Mouse (Mus musculus) heart, postnatal 36 days (tissue): ENCODE measurements at regions not wholly inside any gene's neighbourhood (a gene's known extent, or its start where the extent isn't known, plus 50 kb on each side); places are given as distances from the start of the nearest gene placed in this dataset.

Experiments
- DNase-seq, 2 experiments: peaks; one replicate each; pipeline ENCODE4 v3.0.0; 2021 to 2022
- intact Hi-C: fragments of 180-260 bp; cut with DNase I; formaldehyde crosslinking; loops from one replicate; pipeline ENCODE4 v1.15.1; 2025

DNA sequence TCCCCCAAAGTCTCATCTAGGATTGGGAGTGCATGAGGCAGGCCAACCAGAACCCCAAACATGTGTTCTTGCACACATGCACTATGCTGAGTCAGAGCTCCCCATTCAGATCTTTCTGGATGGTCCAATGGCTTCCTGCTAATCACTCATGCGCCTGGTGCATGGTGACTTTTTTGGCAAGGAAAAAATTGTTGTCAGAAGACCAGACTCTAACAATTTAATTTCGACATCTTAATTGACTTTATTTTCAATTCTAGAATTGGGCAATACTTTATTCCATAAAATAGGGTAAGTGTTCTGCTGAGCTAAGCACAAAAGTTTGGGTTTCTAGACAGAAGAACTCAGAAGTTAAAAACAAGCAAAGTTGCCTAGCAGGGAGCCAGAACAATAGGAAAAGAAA, 165.7 kb downstream of the Snx19 start:
- intact Hi-C loops = no loop called here
- no peak for DNase-seq

- no peak for DNase-seq
- intact Hi-C loops = no loop called here
Observed at GRCm38 (mm10) chr9:30591246-30591645, 164.3 kb downstream of the Snx19 start.

GRCm38 (mm10) chr9:30590661-30591179, 163.8 kb downstream of the Snx19 start:
- DNase-seq = peak in 1 of 2 experiments; percentile 24
- intact Hi-C loops = no loop called here

- intact Hi-C loops = no loop called here
- no peak for DNase-seq
Observed at GRCm38 (mm10) chr9:30581271-30581821, 154.4 kb downstream of the Snx19 start.

GRCm38 (mm10) chr9:30580500-30580899, 153.6 kb downstream of the Snx19 start:
- intact Hi-C loops = no loop called here
- no peak for DNase-seq

DNA sequence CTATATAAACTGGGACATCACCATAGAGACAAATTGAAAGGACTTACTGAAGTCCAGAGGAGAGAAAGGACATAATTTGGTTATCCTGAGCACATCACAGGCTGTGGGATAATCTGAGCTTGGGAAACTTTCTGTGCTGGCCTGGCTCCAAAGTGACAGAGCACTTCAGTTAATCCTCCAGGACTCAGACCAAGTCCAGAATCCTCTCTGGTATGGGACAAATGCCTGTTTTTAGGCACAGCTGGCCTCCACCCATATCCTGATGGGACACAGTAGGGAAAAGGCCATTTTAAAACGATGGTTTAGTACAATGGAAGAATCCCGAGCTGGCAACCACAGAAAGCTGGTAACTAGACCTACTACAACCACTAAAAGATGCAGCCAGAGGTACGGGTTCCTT, 151.3 kb downstream of the Snx19 start:
- intact Hi-C loops = no loop called here
- DNase-seq = peak; percentile 58 to 61

DNA sequence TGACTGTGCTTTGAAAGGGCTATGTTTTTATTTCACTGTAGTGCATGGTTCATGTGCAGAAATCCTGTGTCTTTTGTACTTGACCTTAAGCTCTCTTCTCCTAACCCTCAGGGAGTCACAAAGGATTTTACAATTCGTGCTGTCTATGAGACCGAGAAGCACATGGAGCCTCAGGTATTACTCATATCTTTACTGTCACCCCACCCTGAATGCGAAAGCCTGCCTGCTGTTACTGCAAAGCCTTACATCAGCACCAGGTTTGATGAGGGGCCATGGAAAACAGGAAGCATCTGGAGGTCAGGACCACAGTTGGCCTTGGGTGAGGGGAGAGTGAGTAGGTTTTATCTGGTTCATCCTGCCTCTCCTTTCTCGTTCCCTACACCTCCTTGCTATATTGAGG, 150.3 kb downstream of the Snx19 start:
- no peak for DNase-seq
- intact Hi-C loops = no loop called here

DNA sequence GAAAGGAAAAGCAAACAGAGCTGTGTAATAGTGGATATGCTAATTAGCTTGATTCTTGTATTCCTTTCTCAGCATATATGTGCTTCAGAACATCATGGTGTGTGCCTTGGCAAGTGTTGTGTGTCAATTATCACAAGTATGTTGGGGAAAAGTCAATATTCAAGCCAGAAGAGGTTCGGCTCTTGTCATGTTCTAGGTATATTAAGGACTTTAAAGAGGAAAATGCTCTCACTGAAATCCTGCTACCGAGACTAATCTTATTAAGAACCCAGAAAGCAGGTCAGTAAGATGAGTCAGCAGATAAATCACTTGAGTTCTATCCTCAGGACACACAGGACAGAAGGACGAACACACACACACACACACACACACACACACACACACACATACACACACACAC, 148.6 kb downstream of the Snx19 start:
- no peak for DNase-seq
- intact Hi-C loops = no loop called here

GRCm38 (mm10) chr9:30573294-30573693, 146.4 kb downstream of the Snx19 start:
- no peak for DNase-seq
- intact Hi-C loops = no loop called here

DNA sequence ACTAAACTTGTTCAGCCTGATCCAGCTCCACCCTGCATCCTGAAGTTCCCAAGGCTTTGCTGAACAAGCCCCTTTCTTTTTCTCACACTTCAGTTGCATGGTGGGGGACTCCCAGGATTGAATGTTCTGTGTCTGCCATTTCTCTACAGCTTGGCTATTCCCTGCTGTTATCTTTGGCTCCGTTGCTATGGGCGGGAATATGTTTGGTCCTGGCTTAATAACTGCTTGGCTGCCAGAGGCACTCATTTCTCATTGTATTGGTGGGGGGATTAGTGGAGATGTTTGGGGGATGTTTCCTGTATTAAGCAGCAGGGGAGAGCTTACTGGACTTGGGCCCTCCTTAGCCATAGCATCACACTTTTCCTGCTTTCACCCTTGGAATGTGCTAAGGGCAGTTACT, 144.1 kb downstream of the Snx19 start:
- no peak for DNase-seq
- intact Hi-C loops = no loop called here

- intact Hi-C loops = loop anchor here (5.0 kb wide), 2 partner anchors 83 to 357 kb away; partner anchors contain the start of gene Adamts15
- no peak for DNase-seq
Observed at GRCm38 (mm10) chr9:30564765-30565680, 138.1 kb downstream of the Snx19 start.

DNA sequence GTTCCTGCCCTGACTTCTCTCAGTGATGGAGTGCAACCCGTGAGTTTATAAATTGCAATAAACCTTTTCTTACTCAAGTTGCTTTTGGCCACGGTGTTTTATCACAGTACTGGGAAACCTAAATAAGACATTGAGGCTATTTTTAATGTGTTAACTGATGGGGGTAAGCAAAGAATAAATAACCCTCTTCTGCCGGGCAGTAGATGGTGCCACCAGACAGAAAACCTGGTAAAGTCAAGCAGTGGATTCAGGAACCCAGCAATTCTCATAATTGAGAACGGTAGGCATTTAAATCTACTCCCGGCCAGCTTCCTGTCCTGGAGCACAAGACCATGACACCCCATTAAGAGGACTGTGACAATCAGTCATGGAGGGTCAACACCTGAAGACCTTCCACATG, 136.5 kb downstream of the Snx19 start:
- no peak for DNase-seq
- intact Hi-C loops = loop anchor here (2.0 to 5.0 kb wide), 2 partner anchors 359 to 373 kb away; partner anchors contain the start of gene Adamts15

DNA sequence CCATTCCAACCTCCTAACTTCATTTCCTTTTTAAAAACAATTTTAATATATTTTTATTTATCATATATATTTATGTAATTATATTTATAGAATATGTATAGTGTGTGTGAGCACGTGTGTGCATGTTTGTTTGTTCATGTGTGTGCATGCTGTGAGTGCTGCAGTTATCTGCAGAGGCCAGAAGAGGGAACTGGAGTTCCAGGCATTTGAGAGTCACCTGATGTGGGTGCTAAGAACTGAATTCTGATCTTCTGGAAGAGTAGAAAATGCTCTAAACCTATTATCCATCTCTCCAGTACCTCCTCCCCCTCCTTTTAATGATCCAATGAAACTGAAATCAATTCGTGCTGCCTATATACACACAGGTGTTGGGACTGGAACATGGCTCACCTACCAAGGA, 128.0 kb downstream of the Snx19 start:
- no peak for DNase-seq
- intact Hi-C loops = loop anchor here (5.0 kb wide), 1 partner anchor 57 kb away; no protein-coding TSS in a partner anchor

DNA sequence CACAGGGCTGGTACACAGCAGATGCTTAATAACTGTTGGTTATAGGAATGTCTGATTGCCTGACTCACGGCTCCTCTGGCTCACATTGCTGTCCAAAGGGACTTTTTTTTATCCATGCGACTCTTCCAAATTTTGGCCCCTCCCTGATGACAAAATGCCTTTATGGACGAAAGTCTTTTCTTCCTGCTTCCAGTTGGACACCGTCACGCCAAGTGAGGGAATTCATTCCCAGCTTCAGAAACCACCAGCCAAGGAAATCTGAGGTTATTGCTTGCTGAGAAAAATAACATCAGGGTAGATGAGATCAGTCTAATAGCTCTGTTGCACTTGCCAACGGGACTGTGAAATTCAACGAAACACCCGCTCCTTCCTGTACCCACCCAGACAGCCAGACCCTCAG, 125.8 kb downstream of the Snx19 start:
- DNase-seq = peak; percentile 17 to 27
- intact Hi-C loops = loop anchor here (5.0 kb wide), 1 partner anchor 60 kb away; no protein-coding TSS in a partner anchor

DNA sequence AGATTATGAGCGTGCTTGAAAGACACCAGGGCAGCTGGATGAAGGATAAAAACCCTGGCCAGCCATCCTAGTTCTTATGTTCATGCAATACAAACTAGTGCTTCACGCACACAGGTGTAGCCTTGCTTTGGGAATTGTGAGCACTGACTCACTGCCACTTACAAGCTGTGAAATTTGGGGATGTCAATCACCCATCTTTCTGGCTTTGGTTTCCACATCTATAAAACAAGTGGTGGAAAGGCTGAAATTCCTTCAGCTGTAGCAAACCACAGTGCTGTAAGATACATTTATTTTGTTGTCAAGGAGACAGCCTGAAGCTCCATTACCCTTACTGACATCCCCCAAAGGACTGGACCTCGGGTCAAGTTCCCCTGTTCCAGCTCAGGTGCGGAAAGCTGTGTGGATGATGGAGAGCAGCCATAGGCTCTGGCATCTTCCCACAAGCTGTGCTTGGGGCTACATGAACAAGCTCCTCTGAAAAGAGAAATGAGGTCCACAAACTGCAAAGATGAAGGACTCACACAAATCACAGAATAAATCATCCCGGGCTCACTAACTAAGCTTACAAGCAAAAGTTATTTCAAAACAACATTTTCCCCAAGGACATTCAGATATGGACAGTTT, 123.1 kb downstream of the Snx19 start:
- intact Hi-C loops = loop anchor here (5.0 kb wide), 1 partner anchor 62 kb away; no protein-coding TSS in a partner anchor
- DNase-seq = no peak

DNA sequence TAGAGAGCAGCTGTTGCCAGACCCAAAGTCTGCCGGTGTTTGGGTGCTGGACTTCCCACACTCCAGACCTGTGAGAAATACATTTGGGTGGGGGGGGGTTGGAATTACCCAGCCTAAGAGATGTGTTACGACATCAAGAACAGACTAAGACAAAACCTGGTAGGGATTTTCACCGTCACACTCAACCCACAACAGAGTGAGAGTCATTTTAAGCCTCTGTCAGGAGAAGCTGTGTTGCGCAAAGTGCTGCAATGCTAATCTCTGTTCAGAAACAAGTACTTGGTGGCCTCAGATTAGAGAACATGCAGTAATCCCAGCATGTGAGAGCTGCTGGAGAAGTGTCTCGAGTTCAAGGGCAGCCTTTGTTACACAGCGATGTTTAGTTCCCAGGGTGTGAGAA, 113.0 kb downstream of the Snx19 start:
- intact Hi-C loops = no loop called here
- no peak for DNase-seq

GRCm38 (mm10) chr9:30536508-30537100, 109.7 kb downstream of the Snx19 start:
- peak in 1 of 2 experiments; percentile 21 for DNase-seq
- intact Hi-C loops = no loop called here

DNA sequence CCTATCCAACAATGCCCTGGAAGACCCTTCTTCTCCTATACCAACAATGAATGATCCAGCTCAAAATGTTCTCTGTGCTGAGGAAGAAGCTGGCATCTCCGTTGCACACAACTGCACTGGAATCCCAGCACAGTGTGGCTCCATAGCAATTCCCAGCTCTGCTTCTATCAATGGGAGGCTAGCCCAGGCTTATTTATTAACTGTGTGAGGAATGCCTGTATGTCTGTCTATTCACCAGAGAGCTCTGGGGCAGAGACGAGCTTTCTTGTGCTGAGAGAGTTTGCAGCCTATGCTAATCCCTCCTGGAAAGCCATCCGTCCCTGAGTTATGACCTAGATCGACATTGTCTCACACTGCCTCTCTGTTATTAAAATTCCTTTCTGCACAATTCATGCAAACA, 108.1 kb downstream of the Snx19 start:
- intact Hi-C loops = no loop called here

GRCm38 (mm10) chr9:30533780-30534343, 107.0 kb downstream of the Snx19 start:
- intact Hi-C loops = no loop called here
- DNase-seq = no peak

More for the DNA sequence above, 108.1 kb downstream of the Snx19 start:
- DNase-seq = no peak

GRCm38 (mm10) chr9:30533091-30533779, 106.3 kb downstream of the Snx19 start:
- intact Hi-C loops = no loop called here
- no peak for DNase-seq
